Mouse (Mus musculus) R1 (cell line): ENCODE measurements around the gene Igfbp3.

Source experiments
- DNase-seq: peaks from one replicate; pipeline ENCODE4 v3.0.0-alpha.2; 2018; ENCODE audit warnings: low read depth, low spot score

Igfbp3 gene

DNA sequence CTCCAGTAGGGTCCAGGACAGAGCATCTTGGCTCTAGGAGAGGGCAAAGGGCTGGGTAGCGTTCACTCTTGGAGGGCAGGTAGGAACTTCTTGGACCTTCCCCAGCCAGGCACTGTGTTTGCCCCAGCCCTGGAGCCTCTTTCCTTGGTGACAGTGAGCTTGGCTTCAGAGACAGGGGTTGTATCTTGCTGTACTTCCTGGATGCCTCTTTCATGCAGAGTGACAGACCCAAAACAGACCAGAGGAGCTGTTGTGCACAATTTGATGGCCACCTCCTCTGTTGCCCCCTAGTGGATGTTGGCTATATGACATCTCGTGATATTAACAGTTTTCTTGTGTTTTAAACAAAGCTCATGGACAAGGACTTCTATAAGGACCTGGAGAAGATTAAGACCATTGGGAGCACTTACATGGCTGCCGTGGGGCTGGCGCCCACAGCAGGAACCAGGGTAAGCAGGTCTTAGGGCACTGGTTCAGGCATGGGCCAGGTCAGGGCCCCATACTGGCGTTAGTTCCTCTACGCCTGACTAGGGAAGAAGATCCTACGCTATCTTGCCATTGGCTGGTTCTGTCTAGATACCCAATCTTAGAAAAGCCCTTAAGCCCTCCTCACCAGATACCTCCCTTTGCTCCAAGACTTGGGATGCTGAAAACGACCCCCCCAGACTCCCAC, 52.1 kb downstream of the Igfbp3 start:
- peak; percentile 81 for DNase-seq

DNA sequence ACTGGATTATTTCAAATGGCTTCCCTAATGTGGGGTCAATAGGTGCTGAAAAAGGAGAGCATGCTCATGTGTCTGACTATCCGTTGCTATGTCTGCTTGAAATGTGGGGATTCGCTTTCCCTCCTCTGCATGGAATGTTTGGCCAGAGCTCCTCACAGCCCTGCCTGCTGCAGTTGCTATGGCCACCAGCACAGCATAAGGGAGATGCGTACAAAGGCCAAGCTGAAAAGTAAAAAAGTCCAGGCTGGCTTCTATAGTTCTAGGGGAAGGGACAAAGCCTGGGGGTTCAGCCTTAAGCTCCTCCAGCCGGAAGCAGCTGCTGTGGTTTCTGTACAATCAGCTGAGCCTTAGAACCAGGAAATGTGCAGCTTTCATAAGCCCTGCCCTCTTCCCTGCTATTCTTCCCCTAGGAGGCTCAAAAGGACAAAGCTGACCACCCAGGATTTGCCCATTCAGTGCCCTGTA, 53.1 kb downstream of the Igfbp3 start:
- peak; percentile 40 for DNase-seq

DNA sequence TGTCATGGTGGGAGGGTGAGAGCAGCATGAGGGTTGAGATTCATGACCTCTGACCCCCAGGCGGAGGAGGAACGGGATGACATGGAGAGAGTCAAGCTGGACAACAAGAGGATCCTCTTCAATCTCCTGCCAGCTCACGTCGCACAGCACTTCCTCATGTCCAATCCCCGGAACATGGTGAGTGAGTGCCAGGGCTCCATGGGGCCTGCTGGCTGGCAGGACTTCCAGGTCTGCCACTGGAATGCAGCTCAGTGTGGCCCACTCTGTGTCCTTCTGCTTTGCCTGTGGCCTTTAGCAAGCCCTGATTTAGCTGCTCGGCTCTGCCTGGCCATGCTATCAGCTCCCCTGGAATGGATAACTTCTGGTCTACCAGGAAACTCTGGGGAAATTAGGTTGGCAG, 53.6 kb downstream of the Igfbp3 start:
- no peak for DNase-seq

DNA sequence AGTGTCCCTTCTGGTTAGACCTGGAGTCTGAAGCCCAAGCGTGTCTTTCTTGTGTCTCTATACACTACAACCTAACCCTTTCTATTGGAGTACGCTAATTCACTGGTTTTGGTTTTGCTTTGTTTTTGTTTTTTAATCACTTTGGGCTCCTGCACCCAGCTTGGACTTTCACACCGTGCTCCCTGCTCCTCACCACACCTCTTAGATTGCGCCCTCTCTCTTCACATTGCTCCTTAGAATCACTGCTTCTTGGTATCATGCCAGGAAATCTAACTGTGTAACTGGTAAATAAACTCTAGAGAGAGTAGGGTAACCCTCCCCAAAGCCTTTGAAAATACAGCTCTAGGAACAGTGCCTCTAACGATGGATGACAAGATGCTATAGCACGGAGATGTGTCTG, 55.5 kb downstream of the Igfbp3 start:
- no peak for DNase-seq

DNA sequence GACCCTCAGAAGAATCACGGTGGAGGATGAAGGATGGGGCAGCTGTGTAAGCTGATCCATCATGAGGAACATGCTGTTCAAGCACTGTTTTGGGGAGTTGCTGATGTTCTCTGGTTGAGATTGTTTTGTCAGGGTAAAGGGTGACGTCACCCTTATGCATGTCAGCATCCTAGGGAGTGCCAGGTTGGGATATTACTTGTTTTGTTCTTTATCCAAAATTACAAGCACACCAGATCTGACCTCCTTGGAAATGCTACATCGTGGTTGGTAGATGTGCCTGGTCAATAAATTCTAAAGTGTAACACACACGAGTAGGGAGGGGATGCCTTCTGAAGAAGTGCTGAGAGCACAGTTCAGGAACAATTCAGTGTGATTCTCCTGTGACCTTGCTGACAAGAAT, 57.3 kb downstream of the Igfbp3 start:
- DNase-seq = no peak
